Mouse (Mus musculus): ENCODE results near the gene Fam83c. TPM values are rescaled to one million over a fixed set of nuclear protein-coding genes. Genes with fewer than 3 reads are reported as not detected.
A peak's percentile ranks its signal among the peaks of the same experiment; 100 is the strongest.

The Fam83c gene
- polyA plus RNA-seq, 1 experiment from 2014 or later = 2.7 TPM

DNA sequence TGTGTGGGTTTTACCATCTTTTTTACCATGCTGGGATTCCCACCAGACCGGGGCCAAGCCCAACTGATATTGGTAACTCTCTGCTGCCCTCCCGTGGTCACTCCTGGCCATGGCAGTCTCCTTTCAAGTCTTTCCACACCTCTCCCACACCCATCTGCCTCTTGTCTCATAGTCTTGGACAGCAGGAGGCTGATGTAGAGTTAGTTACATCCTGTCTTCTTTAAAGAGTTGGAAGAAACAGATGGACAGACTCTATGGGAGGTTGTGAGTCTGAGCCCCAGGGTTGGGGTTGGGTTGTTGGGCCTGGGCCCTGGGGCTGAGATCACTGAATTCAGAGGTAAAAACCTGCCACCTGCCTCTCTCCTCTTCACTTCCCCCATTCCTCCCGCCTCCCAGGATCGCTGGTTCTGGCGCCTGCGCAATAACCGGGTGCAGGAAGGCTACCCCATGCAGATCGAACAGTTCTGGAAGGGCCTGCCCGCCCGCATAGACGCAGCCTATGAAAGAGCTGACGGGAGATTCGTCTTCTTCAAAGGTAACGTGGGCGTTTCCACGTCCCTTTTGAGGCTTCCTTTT lies 22.7 kb downstream of the Fam83c start:
- H3K9ac ChIP-seq (ENCODE audit: low read length) = no peak overlapping the region
- no peak overlapping the region for H3K4me2 ChIP-seq (replicated peaks; ENCODE audit: low read depth)
- ATAC-seq (ENCODE audit: low FRiP score, low TSS enrichment) = peak; percentile 5; the same call in 1 of the 2 replicates
- H3K4me1 ChIP-seq (replicated peaks; ENCODE audit: control insufficient read depth, insufficient read depth) = no peaks in the 10 kb centered on the region
- H3K4me3 ChIP-seq (ENCODE audit: low read depth, low read length) = no peak overlapping the region
- TF ChIP-seq EP300 (optimal IDR thresholded peaks at IDR 0.05) (no peak), CTCF (IDR thresholded peaks at IDR 0.05; ENCODE audit: low read depth) (peak; percentile 94)
- no peaks in the 10 kb centered on the region for H3K36me3 ChIP-seq (ENCODE audit: control insufficient read depth, insufficient read depth, low read length)
- no peaks in the 10 kb centered on the region for H3K27me3 ChIP-seq (ENCODE audit: control insufficient read depth, insufficient read depth, low read length)
- WGBS = 43% methylated on average over 16 of the region's 16 CpGs
- no peaks in the 10 kb centered on the region for H3K9me3 ChIP-seq (ENCODE audit: control insufficient read depth, low read length)
- peak; percentile 84 for DNase-seq (ENCODE audit: low spot score)
- H3K27ac ChIP-seq (replicated peaks) = 0 out of 2 replicates have a peak overlapping the region, but pooled peaks have one; percentile 18

DNA sequence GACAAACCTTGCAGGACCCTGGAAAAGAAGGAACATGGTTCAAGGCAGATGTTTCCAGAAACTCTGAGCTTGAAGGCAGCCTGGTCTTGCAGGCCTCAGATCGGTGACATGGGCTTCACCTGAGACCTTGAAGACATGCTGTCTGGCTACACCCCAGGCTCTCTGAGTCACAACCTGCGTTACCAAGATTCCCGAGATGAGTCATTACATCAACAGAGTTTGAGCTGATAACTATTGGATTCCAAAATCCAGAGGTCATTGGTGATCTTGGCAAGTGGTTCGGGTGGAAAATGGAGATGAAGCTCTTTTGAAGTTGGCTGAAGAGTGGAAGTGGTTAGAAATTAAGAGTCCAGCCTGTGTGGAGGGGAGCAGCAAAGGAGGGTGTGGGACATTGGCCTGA lies 25.0 kb downstream of the Fam83c start:
- 53% methylated on average over 4 of the region's 4 CpGs for WGBS

DNA sequence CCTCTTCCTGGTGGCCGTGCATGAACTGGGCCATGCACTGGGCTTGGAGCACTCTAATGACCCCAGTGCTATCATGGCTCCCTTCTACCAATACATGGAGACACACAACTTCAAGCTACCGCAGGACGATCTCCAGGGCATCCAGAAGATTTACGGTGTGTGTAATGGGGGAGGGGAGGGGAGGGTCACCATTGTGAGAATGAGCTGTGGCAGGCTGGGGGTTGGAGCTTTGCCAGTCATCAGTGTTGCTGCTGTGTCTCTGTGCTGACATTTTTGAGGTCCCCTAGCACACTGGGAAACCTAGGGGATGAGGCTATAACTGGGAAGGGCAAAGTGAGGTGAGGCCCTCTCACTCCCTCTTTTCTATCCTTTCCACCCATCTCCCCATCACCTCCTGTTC lies 27.2 kb downstream of the Fam83c start:
- TF ChIP-seq EP300 (optimal IDR thresholded peaks at IDR 0.05) (no peak), CTCF (IDR thresholded peaks at IDR 0.05; ENCODE audit: low read depth) (no peak)
- Histone ChIP-seq H3K36me3 (ENCODE audit: control insufficient read depth, insufficient read depth, low read length) (no peaks in the 10 kb centered on the region), H3K27me3 (ENCODE audit: control insufficient read depth, insufficient read depth, low read length) (no peaks in the 10 kb centered on the region), H3K4me2 (replicated peaks; ENCODE audit: low read depth) (no peak overlapping the region), H3K9ac (ENCODE audit: low read length) (no peak overlapping the region), H3K4me1 (replicated peaks; ENCODE audit: control insufficient read depth, insufficient read depth) (no peaks in the 10 kb centered on the region), H3K27ac (replicated peaks) (no peak overlapping the region), H3K9me3 (ENCODE audit: control insufficient read depth, low read length) (no peaks in the 10 kb centered on the region), H3K4me3 (ENCODE audit: low read depth, low read length) (no peak overlapping the region)
- 52% methylated on average over 4 of the region's 4 CpGs for WGBS
- no peak for ATAC-seq (ENCODE audit: low FRiP score, low TSS enrichment)
- DNase-seq (ENCODE audit: low spot score) = no peak

More for the DNA sequence above, 25.0 kb downstream of the Fam83c start:
- Histone ChIP-seq H3K4me1 (replicated peaks; ENCODE audit: control insufficient read depth, insufficient read depth) (no peaks in the 10 kb centered on the region), H3K9ac (ENCODE audit: low read length) (no peak overlapping the region), H3K27ac (replicated peaks) (no peak overlapping the region), H3K4me2 (replicated peaks; ENCODE audit: low read depth) (no peak overlapping the region), H3K9me3 (ENCODE audit: control insufficient read depth, low read length) (no peaks in the 10 kb centered on the region), H3K27me3 (ENCODE audit: control insufficient read depth, insufficient read depth, low read length) (no peaks in the 10 kb centered on the region), H3K4me3 (ENCODE audit: low read depth, low read length) (no peak overlapping the region), H3K36me3 (ENCODE audit: control insufficient read depth, insufficient read depth, low read length) (no peaks in the 10 kb centered on the region)
- ATAC-seq (ENCODE audit: low FRiP score, low TSS enrichment) (no peak), DNase-seq (ENCODE audit: low spot score) (no peak)
- TF ChIP-seq EP300 (optimal IDR thresholded peaks at IDR 0.05) (no peak), CTCF (IDR thresholded peaks at IDR 0.05; ENCODE audit: low read depth) (no peak)

DNA sequence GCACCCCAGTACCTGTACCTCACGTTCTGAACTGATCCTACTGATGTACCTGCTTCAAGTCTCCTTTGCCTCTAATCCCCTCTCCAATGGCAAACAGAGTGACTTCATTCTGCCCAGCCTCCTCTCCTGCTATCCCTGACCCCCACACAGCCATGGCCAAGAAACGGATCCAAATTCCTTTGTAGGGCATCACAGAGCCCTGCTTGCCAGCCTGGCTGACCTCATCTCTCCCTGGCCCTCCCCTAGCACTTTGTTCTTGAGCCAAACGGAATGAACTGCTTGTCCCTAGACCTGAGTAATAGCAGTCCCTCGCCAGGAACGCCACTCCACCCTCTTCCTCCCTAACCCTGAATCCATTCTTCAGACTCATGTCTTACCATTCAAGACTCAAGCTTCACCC lies 28.1 kb downstream of the Fam83c start:
- Histone ChIP-seq H3K27ac (replicated peaks) (no peak overlapping the region), H3K4me3 (ENCODE audit: low read depth, low read length) (no peak overlapping the region), H3K27me3 (ENCODE audit: control insufficient read depth, insufficient read depth, low read length) (no peaks in the 10 kb centered on the region), H3K36me3 (ENCODE audit: control insufficient read depth, insufficient read depth, low read length) (no peaks in the 10 kb centered on the region), H3K4me1 (replicated peaks; ENCODE audit: control insufficient read depth, insufficient read depth) (no peaks in the 10 kb centered on the region), H3K9me3 (ENCODE audit: control insufficient read depth, low read length) (no peaks in the 10 kb centered on the region), H3K4me2 (replicated peaks; ENCODE audit: low read depth) (no peak overlapping the region), H3K9ac (ENCODE audit: low read length) (no peak overlapping the region)
- DNase-seq (ENCODE audit: low spot score) (no peak), ATAC-seq (ENCODE audit: low FRiP score, low TSS enrichment) (no peak)
- no peak for TF ChIP-seq EP300 (optimal IDR thresholded peaks at IDR 0.05)
- TF ChIP-seq CTCF (IDR thresholded peaks at IDR 0.05; ENCODE audit: low read depth) = no peak
- 53% methylated on average over 5 of the region's 5 CpGs for whole genome bisulfite sequencing

DNA sequence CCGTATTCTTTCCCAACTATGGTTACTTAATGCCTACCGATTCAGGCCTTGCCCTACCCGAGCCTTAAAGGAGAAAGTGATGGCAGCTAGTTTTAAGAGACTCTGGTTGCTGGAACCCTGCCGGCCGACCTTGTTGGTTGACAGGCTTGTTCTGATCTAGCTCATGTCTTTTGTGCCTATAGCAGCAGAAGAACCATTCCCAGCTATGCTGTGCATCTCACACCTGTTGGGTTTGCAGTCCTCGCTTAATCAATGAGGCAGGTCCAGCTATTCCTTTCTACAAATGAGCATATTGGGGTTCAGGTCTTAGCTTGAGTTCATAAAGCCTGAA lies 28.8 kb downstream of the Fam83c start:
- 79% methylated on average over 6 of the region's 6 CpGs for WGBS
- Histone ChIP-seq H3K27me3 (ENCODE audit: control insufficient read depth, insufficient read depth, low read length) (no peaks in the 10 kb centered on the region), H3K4me1 (replicated peaks; ENCODE audit: control insufficient read depth, insufficient read depth) (no peaks in the 10 kb centered on the region), H3K9me3 (ENCODE audit: control insufficient read depth, low read length) (no peaks in the 10 kb centered on the region), H3K9ac (ENCODE audit: low read length) (no peak overlapping the region), H3K4me3 (ENCODE audit: low read depth, low read length) (no peak overlapping the region), H3K36me3 (ENCODE audit: control insufficient read depth, insufficient read depth, low read length) (no peaks in the 10 kb centered on the region), H3K4me2 (replicated peaks; ENCODE audit: low read depth) (no peak overlapping the region), H3K27ac (replicated peaks) (no peak overlapping the region)
- no peak for DNase-seq (ENCODE audit: low spot score)
- no peak for TF ChIP-seq CTCF (IDR thresholded peaks at IDR 0.05; ENCODE audit: low read depth)
- TF ChIP-seq EP300 (optimal IDR thresholded peaks at IDR 0.05) = no peak
- no peak for ATAC-seq (ENCODE audit: low FRiP score, low TSS enrichment)

DNA sequence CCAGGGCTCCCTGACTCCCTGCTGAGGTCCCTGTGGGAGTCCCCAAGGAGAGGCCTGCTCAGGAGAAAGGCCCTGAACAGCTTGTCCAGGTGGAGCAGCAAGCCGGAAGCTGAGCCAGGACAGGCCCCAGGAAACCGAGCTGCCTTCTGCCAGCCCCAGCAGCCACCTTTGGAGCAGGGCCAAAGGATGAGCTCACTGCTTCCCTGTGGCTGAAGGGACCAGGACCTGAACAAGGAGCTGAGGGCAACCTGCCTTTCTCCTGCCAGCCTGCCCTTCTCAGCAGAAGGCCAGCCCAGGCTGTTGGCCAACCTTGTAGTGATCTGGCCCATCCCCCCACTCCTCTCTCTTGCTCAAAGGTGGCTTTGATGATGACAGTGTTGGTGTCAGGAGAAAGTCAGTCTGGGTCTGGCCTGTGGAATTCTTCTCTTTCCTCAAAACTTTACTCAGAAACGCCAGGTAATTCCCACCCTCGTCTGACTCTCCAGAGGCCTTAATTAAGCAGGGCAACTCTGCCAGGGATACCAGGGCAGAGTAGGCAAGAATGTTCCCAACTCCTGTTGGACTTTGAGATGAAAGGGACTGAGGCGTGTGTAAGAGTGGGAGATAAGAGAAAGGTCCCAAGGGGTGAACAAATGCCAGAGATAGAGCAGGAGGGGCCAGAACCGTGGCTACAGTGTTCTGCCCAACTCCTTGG lies 29.3 kb downstream of the Fam83c start:
- Histone ChIP-seq H3K4me2 (replicated peaks; ENCODE audit: low read depth) (no peak overlapping the region), H3K4me3 (ENCODE audit: low read depth, low read length) (no peak overlapping the region), H3K27ac (replicated peaks) (no peak overlapping the region), H3K27me3 (ENCODE audit: control insufficient read depth, insufficient read depth, low read length) (no peaks in the 10 kb centered on the region), H3K9me3 (ENCODE audit: control insufficient read depth, low read length) (no peaks in the 10 kb centered on the region), H3K4me1 (replicated peaks; ENCODE audit: control insufficient read depth, insufficient read depth) (no peaks in the 10 kb centered on the region), H3K36me3 (ENCODE audit: control insufficient read depth, insufficient read depth, low read length) (no peaks in the 10 kb centered on the region), H3K9ac (ENCODE audit: low read length) (no peak overlapping the region)
- no peak for TF ChIP-seq CTCF (IDR thresholded peaks at IDR 0.05; ENCODE audit: low read depth)
- TF ChIP-seq EP300 (optimal IDR thresholded peaks at IDR 0.05) = no peak
- WGBS = 38% methylated on average over 6 of the region's 6 CpGs
- peak; percentile 55; the same call in 1 of the 2 replicates for ATAC-seq (ENCODE audit: low FRiP score, low TSS enrichment)
- peak; percentile 66 for DNase-seq (ENCODE audit: low spot score)

All from stomach, postnatal 0 days (tissue).